Mouse (Mus musculus) embryo, embryonic 9.5 days (tissue): ENCODE data around the gene Crim1.

Experiments
- DNase-seq: peaks from one replicate; pipeline ENCODE4 v3.0.0-alpha.2; 2017; ENCODE audit errors: extremely low spot score

Crim1 gene

GRCm38 (mm10) chr17:78286021-78286420 lies 86.0 kb downstream of the Crim1 start:
- DNase-seq, result no peak

GRCm38 (mm10) chr17:78287391-78287790 lies 87.3 kb downstream of the Crim1 start:
- no peak for DNase-seq

- DNase-seq, result no peak
Measured at GRCm38 (mm10) chr17:78290153-78290876, 90.3 kb downstream of the Crim1 start.

- DNase-seq, result no peak
Measured at GRCm38 (mm10) chr17:78291030-78291429, 91.0 kb downstream of the Crim1 start.

GRCm38 (mm10) chr17:78292301-78292700 lies 92.3 kb downstream of the Crim1 start:
- DNase-seq, result no peak

GRCm38 (mm10) chr17:78292827-78293488 lies 92.9 kb downstream of the Crim1 start:
- no peak for DNase-seq

- DNase-seq, result no peak
Measured at GRCm38 (mm10) chr17:78295979-78296378, 95.9 kb downstream of the Crim1 start.

- no peak for DNase-seq
Measured at GRCm38 (mm10) chr17:78298140-78298539, 98.1 kb downstream of the Crim1 start.

- DNase-seq, result peak; percentile 45
Measured at GRCm38 (mm10) chr17:78298967-78299540, 99.0 kb downstream of the Crim1 start.

GRCm38 (mm10) chr17:78303053-78303452 lies 103.0 kb downstream of the Crim1 start:
- no peak for DNase-seq

GRCm38 (mm10) chr17:78304059-78304458 lies 104.0 kb downstream of the Crim1 start:
- DNase-seq, result no peak

- no peak for DNase-seq
Measured at GRCm38 (mm10) chr17:78306434-78306833, 106.4 kb downstream of the Crim1 start.

GRCm38 (mm10) chr17:78308221-78308620 lies 108.2 kb downstream of the Crim1 start:
- no peak for DNase-seq

- no peak for DNase-seq
Measured at GRCm38 (mm10) chr17:78313006-78313405, 113.0 kb downstream of the Crim1 start.

GRCm38 (mm10) chr17:78313612-78314011 lies 113.6 kb downstream of the Crim1 start:
- no peak for DNase-seq

- DNase-seq, result no peak
Measured at GRCm38 (mm10) chr17:78315659-78316058, 115.6 kb downstream of the Crim1 start.

- no peak for DNase-seq
Measured at GRCm38 (mm10) chr17:78317381-78317780, 117.3 kb downstream of the Crim1 start.

GRCm38 (mm10) chr17:78318810-78319209 lies 118.8 kb downstream of the Crim1 start:
- no peak for DNase-seq

GRCm38 (mm10) chr17:78321216-78321835 lies 121.3 kb downstream of the Crim1 start:
- DNase-seq, result no peak

GRCm38 (mm10) chr17:78322369-78323335 lies 122.6 kb downstream of the Crim1 start:
- peak; percentile 22 for DNase-seq

- no peak for DNase-seq
Measured at GRCm38 (mm10) chr17:78325761-78326332, 125.8 kb downstream of the Crim1 start.
